Mouse (Mus musculus): ENCODE measurements around the gene Slc25a11.

DNA sequence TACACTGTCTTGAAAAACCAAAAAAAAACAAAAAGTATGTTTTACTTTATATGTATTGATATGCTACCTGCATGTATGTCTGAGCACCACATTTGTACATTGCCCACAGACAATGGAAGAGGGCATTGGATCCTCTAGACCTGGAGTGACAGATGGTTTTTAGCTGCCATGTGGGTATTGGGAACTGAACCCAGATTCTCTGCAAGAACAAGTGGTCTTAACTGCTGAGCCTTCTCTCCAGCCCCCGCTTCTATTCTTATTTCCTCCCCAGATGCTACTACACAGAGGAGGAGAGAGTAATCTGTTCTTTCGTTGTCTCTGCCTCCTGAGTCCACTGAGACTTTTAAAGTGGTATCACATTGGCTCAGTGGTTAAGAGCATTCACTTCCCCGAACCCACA, 46.2 kb upstream of the Slc25a11 start:
- no peak for TF ChIP-seq USF1 (IDR thresholded peaks at IDR 0.05; ENCODE audit: low read depth)
- TF ChIP-seq CTCF (IDR thresholded peaks at IDR 0.05; ENCODE audit: control insufficient read depth, insufficient read depth, insufficient read length): no peak
- TF ChIP-seq CEBPB (IDR thresholded peaks at IDR 0.05; ENCODE audit: low read depth): no peak
- TF ChIP-seq MYOD1 (IDR thresholded peaks at IDR 0.05; ENCODE audit: control insufficient read depth, insufficient read length, low read depth): no peak
- TF ChIP-seq MYOG (IDR thresholded peaks at IDR 0.05; ENCODE audit: control insufficient read depth, extremely low read depth, insufficient read length): no peak
- no peak for TF ChIP-seq MAX (IDR thresholded peaks at IDR 0.05)
- no peak for TF ChIP-seq FOSL1 (IDR thresholded peaks at IDR 0.05; ENCODE audit: insufficient read depth, low read length, poor library complexity, severe bottlenecking)
